Mouse (Mus musculus) ovary, adult 10 weeks (tissue): Measurements from ENCODE around the gene Pip4k2b. TPM values are rescaled to one million over a fixed set of nuclear protein-coding genes. Genes with fewer than 3 reads are reported as not detected.

Experiments
- polyA plus RNA-seq: library from polyadenylated mRNA; stranded (reverse); fragments of 350-450 nt; fragmentation: Illumina TruSeq; extraction: RNeasy Lipid Tissue Mini Kit (QIAGEN cat#74804); gene quantifications from one replicate; pipeline ENCODE4 v1.2.3, GENCODE M21; 2014

Pip4k2b gene
- polyA plus RNA-seq: 16.4 TPM

DNA sequence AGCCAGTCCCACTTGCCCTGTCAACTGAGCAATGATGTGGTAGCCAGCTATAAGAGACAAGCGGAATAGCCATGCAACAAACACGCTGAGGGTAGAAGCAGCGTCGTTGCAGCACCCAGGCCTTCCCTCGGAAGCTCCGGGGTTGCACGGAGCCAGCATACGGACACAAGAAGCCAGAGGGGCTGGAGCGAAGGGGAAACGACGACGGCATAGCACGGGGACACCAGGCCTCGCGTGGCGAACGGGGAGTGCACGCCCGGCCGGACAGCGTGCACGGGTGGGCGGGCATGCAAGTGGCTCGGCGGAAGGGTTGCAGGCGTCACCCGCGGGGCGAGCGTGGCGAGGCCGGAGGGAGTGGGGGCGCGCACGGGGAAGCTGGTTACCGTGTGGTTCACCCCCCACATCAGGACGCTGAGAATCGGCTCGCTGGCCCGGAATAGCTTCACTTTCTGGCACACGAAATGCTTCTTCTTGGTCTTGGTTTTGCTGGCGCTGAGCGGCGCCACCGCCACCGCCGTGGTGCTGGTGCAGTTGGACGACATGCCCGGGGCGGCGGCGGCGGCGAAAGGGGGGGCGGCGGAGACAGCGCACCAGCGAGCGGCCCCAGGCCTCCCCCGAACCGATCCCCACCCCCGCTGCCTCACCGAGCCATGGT lies at the start of gene Pip4k2b:
TSS of gene Pip4k2b (minus strand) at position 642 of the 655 bp plus-strand sequence.

DNA sequence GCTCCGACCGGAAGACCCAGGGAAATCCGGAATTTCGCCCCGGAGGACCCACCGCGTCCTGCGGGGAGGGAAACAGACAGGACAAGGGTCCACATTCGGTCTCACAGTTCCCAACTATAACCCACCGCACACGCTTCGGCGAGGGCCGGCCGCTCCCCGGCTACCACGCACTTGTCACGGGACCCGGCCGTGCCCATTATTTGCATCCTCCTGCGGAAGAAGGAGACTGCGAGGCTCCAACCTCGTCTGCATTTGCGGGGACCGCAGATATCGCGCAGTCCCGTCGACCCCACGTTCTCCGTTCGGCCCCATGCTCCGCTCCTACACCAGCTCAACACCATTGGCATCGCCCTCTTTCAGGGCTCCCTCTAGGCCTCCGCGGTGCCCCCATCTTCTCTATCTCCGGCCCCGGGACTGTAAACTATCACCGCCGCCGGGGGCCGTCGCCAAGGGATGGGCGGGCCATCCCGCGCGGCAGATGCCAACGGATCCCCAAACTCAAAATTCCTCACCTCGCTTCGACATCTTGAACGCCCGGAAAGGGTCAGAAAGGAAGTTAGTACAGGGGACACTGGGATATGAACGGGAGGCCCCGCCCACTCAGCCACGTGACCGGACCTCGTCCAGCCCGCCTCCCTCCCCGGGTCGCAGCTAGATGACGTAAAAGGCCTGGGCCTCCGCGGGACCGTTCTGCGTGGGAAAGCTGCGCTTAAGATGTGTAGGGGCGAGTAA lies 37.5 kb upstream of the Pip4k2b start, which contains the start of gene Rpl23:
TSS of gene Rpl23 (minus strand) at position 606 of the 732 bp plus-strand sequence.

DNA sequence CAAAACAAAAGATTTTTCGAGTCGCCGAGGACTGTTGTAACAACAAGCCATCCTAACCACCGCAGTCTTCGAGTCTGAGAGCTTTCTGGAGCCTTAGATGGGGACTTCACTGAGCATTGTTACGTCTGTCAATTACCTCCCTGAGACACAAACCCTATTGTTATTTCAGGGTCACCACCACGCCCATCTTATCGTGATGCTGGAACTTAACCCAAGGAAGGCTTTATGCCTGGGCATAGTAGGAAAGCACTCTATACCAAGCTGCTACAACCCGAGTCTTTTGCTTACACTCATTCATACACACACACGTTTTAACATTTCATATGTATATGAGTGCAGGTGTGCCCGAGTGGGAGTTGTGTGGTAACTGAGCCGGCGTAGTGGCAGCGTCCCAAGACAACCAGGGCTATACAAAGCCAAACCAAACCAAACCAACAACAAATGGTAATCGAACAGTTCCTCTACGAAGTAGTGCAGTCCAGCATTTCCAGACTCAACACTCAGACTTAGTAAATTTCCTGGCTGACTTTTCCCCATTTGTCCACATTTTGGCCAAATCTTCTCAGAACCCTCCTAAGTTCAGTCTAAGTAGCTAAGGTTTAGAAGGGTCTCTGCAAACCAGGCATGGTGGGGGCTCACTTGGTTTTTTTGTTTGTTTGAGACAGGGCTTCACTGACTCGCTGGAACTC lies 31.4 kb upstream of the Pip4k2b start, which contains the start of gene 1700001P01Rik:
TSS of gene 1700001P01Rik (minus strand) at position 111 of the 689 bp plus-strand sequence.

DNA sequence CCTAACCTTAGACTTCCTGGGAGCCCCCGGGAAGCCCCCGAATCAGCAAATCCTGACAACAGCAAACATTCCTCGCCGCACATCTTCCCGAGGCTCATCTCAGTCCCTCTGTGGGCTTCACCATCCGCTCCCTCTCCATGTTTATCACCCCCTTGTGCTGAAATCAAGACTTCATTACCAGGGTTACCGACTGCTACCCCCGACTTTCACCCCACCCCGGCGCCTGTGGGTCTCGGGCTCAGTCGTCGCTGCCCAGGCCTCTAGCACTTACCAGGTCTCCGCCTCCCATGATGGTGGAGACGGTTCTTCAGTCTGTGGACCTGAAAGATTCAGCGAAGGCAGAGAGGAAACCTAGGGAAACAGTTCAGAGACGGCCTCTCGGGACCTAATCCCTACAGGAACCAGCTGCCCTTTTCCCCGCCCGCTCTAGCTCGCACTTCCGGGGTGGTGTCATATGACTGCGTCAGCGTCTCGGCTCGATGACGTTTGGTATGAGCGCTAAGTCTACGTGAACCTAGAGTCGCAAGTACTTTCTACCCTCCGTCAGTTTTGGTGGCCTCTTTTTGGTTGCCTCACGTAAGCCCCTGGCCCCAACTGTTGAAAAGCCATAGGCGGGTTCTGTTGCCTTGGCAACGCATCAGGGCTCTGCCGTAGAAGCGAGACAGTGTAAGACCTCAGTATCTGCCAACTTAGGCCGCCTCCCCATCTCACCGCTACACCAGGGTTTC lies 21.8 kb upstream of the Pip4k2b start, which contains the start of gene Cwc25:
TSS of gene Cwc25 (minus strand) at position 403 of the 728 bp plus-strand sequence.

DNA sequence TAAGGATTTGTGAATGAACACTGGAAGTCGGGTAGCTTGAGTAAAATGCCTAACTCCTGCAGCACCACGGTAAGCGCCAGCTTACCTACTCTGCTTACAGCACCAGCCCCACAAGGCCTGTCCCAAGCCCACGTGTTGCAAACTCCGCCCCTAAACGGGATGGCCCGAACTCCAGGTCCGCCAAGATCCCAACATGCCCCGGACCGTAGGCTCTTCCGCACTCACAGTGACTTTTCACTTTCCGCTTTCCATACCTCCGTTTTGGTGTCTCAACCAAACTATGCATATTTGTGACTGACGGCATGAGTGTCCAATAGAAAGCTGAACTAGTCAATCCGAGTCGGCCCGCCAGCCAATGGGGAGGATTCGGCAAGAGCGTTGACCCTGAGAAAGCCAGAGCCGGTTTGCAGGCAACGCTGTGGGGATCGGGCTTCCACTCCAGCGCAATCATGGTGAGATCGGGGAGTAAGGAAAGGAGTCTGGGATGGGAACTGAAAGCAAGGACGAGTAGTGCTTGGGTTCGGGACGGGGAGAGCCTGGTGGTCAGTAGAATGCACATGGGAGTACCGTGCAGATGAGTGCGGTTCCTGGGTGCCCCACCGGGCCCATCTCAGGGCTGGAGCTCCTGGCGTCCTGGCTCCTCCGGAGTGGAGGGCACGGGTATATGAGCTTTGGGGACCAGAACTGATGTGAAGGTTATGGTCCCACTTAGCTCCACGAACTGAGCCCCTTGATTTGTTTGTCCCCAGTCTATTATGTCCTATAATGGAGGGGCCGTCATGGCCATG lies 41.3 kb downstream of the Pip4k2b start, which contains the start of gene Psmb3:
TSS of gene Psmb3 (plus strand) at position 361 of the 788 bp plus-strand sequence.

DNA sequence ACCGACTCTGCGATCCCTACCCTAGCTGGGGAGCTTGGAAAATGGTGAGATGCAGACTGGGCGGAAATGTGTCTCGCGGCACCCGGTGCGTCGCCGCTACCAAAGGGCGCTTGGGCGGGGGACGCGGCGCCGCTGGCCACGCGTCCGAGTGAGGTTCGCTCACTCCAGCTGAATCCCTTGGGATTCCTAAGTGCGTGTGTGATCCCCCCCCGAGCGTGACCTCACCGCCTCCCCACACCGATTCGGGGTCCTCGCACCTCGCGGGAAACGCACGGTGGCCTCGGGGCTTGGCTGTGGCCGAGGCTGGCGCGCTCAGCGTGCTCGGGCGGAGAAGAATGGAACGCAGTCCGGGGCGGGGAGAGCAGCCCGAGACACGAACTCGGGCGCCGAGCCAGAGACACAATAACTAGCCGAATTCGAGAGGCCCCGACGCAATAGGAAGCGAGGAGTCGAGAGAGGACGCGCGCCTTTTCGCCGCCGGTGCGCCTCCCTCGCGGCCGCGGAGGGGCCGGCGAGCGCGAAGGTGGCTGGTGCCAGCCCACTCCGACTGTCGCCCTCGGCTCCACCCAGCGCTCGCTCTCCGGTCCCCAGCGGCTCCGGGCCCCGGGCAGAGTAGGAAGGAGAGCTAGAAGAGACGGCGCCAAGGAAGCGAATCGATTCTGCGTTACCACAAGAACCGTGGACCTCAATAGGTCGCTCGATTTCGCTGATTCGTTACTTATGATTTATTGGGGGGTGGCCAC lies 44.3 kb downstream of the Pip4k2b start, which contains the start of gene Pcgf2:
TSS of gene Pcgf2 (minus strand) at position 495 of the 743 bp plus-strand sequence.

DNA sequence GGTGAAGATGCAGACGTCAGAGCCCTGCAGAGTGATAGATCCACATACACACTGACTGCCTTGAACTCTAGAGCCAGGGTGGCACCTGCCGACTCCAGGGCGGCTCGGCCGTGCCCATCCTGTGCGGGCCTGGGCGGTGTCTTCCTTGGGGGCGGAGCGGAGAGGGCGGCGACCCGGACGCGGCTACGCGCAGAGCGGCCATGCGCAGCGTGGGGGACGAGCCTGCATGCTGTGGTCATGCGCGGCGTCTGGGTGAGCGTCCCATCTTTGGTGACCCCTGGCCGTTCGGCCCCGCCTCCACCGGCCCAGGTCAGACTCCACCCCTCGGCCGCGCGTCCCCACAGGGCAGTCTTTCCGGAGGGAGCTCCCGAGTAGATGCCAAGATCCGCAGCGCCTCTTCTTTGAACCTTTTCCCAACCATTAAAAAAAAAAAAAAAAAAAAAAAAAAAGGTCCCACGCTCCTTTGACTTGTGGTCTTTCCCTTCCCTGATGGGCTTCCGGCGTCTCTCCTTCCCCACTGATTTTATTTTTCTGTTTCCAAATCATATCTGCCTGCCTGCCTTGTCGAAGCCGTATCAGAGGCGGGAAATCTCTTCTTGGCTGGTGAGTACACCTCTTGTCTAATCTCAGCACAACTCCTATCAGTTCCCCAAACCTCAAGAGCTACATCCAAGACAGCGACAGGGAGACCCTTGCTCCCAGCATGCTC lies 58.7 kb downstream of the Pip4k2b start, which contains the start of gene Cisd3:
TSS of gene Cisd3 (plus strand) at position 214 of the 709 bp plus-strand sequence.

Other genes starting within 250 kb of the Pip4k2b start
- gene 4933428G20Rik, start 244.4 kb downstream of the Pip4k2b start, polyA plus RNA-seq: not detected
- gene Srcin1, start 168.5 kb downstream of the Pip4k2b start, polyA plus RNA-seq: 1.8 TPM
- not detected for gene Epop, start 115.0 kb downstream of the Pip4k2b start, polyA plus RNA-seq
- 6.6 TPM for gene Mllt6, start 81.3 kb downstream of the Pip4k2b start, polyA plus RNA-seq
- 3.4 TPM for gene Cisd3, start 58.9 kb downstream of the Pip4k2b start, polyA plus RNA-seq
- gene Pcgf2, start 44.2 kb downstream of the Pip4k2b start, polyA plus RNA-seq: 5.4 TPM
- gene Psmb3, start 41.3 kb downstream of the Pip4k2b start, polyA plus RNA-seq: 7.7 TPM
- 17.0 TPM for gene Cwc25, start 21.9 kb upstream of the Pip4k2b start, polyA plus RNA-seq
- not detected for gene 1700001P01Rik, start 31.2 kb upstream of the Pip4k2b start, polyA plus RNA-seq
- gene Rpl23, start 37.7 kb upstream of the Pip4k2b start, polyA plus RNA-seq: 3,292 TPM
- 27.7 TPM for gene Lasp1, start 54.3 kb upstream of the Pip4k2b start, polyA plus RNA-seq
- gene B230217C12Rik, start 96.1 kb upstream of the Pip4k2b start, polyA plus RNA-seq: 12.8 TPM
- 3.1 TPM for gene Fbxo47, start 139.4 kb upstream of the Pip4k2b start, polyA plus RNA-seq
- 0.20 TPM for gene Plxdc1, start 241.7 kb upstream of the Pip4k2b start, polyA plus RNA-seq